ENCODE assay signal across 23 mouse cellular contexts in the genomic region with DNA sequence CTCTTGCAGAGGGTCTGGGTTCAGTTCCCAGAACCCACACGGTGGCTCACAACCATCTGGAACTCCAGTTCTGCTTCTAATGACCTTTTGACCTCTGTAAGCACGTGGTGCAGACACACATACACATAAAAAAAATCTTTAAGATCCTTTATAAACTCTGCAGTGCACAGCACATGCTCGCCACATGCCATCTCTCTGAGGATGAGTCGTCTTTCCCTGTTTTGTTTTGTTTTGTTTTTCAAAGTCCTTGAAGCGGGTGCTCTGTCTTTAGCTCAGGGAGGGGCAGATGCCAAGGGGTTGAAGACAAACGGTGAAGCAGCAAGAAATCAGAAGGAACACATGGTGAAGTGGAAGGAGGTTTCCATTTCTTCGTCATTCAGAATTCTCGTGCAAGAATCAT.
DNase-seq lines count a peak whose midpoint lies in the region; ATAC-seq and TF ChIP-seq lines count a peak whose summit lies in the region.
"Had no signal": no experiment of that assay in that cellular context is flagged by ENCODE, and none has a peak within 500 bp of the region (broad histone marks: within the 10 kb centered on the region; RNA-seq: fewer than 3 reads in every experiment).

No protein-coding gene starts in this region.

- peak; percentile 9 for DNase-seq in adrenal gland, adult 2 months
- no peak for DNase-seq in adrenal gland, adult 18-20 months (ENCODE audit: low spot score in 2 of 2)
- peak; percentile 6 for DNase-seq in ovary, adult 18-20 months (ENCODE audit: low spot score)
- DNase-seq in ovary, postnatal 14 days (ENCODE audit: low spot score) = no peak
- DNase-seq in 3T3-L1 (ENCODE audit: low read depth, low spot score) (peak; percentile 78), NIH3T3 (ENCODE audit: low read depth) (peak; percentile 56)
- no peak for DNase-seq in retina, postnatal 1 day
- DNase-seq in stomach, postnatal 0 days (ENCODE audit: low spot score) = no peak
- DNase-seq: adrenal gland, adult 8-10 months; adrenal gland, postnatal 10 days; adrenal gland, postnatal 14 days; adrenal gland, postnatal 25 days; B cell, adult 2 months; cerebellum, adult 11 months; cerebellum, adult 11-12 months; cerebellum, adult 2 months; cerebellum, adult 8-10 months; cerebellum, adult 9-10 months had no signal

- H3K9ac ChIP-seq in stomach, postnatal 0 days (ENCODE audit: low read length) = no peak overlapping the region

- no peak for TF ChIP-seq EP300 in stomach, postnatal 0 days (optimal IDR thresholded peaks at IDR 0.05)

- H3K4me1 ChIP-seq in stomach, postnatal 0 days (replicated peaks; ENCODE audit: control insufficient read depth, insufficient read depth) = no peaks in the 10 kb centered on the region

- H3K36me3 ChIP-seq in stomach, postnatal 0 days (ENCODE audit: control insufficient read depth, insufficient read depth, low read length) = no peaks in the 10 kb centered on the region

- TF ChIP-seq CTCF in stomach, postnatal 0 days (IDR thresholded peaks at IDR 0.05; ENCODE audit: low read depth) = no peak

- H3K27me3 ChIP-seq in stomach, postnatal 0 days (ENCODE audit: control insufficient read depth, insufficient read depth, low read length) = no peaks in the 10 kb centered on the region
- H3K27me3 ChIP-seq: CH12.LX had no signal

- no peak overlapping the region for H3K4me3 ChIP-seq in stomach, postnatal 0 days (ENCODE audit: low read depth, low read length)

- no peak overlapping the region for H3K27ac ChIP-seq in stomach, postnatal 0 days (replicated peaks)

- no peak for ATAC-seq in stomach, postnatal 0 days (ENCODE audit: low FRiP score, low TSS enrichment)
- ATAC-seq: activated CD4-positive, CD25-positive, alpha-beta regulatory T cell, adult 4 months; CD4-positive, CD25-positive, alpha-beta regulatory T cell, adult 4 months; Patski had no signal

- H3K4me2 ChIP-seq in stomach, postnatal 0 days (replicated peaks; ENCODE audit: low read depth) = no peak overlapping the region

- WGBS in stomach, postnatal 0 days = 44% methylated on average over 8 of the region's 8 CpGs

- H3K9me3 ChIP-seq in stomach, postnatal 0 days (ENCODE audit: control insufficient read depth, low read length) = no peaks in the 10 kb centered on the region
- H3K9me3 ChIP-seq: G1E had no signal

Comparison
In these comparisons a context has a peak if more than half of its experiments do, and no peak if none do; other contexts are left out.
1. DNase-seq: peak in adrenal gland, adult 2 months (single experiment), ovary, adult 18-20 months (single experiment), 3T3-L1 (single experiment) and NIH3T3 (single experiment); none in adrenal gland, adult 18-20 months (0 of 2), ovary, postnatal 14 days (single experiment), retina, postnatal 1 day (single experiment) and stomach, postnatal 0 days (single experiment).